Mouse (Mus musculus) adrenal gland, postnatal 4 days (tissue): ENCODE results near the gene Hdac4. TPM values are rescaled to one million over a fixed set of nuclear protein-coding genes. Genes with fewer than 3 reads are reported as not detected.
A peak's percentile ranks its signal among the peaks of the same experiment; 100 is the strongest.

Source experiments
- DNase-seq, 2 experiments: peaks; one replicate each; pipeline ENCODE4 v3.0.0; 2021 to 2022; ENCODE audit warnings: low spot score in 2 of 2, mixed read lengths in 2 of 2
- total RNA-seq, 2 experiments: library from RNA; stranded (reverse); gene quantifications; 2 replicates each; pipeline ENCODE4 v1.2.3; 2021

Hdac4 gene
- total RNA-seq, 2 experiments from 2014 or later: 93.3 to 97.8 TPM

DNA sequence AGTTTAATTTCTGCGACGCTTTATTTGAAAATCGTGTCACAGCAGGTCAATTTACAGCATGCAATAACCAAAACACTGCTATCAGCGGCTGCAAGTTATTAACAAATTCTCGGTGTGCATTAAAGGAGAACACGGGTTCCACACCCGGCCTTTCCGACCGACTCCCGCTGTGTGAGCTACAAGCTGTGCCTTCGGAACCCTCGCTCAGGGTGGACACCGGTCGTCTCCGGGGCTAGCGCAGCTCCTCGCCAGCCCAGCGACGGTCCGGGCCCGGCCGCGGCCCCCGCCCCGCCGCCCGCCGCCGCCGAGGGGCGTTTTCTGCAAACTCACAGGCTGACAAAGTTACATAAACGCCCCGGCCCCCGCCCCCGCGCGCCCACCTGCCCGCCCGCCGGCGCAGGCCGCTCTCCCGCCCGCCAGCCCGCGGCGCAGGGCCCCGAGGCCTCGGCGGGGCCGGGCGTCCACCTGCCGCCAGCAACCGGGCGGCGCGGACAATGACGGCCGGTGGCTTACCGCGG lies 16.0 kb downstream of the Hdac4 start:
- peak in 1 of 2 experiments; percentile 18 for DNase-seq

DNA sequence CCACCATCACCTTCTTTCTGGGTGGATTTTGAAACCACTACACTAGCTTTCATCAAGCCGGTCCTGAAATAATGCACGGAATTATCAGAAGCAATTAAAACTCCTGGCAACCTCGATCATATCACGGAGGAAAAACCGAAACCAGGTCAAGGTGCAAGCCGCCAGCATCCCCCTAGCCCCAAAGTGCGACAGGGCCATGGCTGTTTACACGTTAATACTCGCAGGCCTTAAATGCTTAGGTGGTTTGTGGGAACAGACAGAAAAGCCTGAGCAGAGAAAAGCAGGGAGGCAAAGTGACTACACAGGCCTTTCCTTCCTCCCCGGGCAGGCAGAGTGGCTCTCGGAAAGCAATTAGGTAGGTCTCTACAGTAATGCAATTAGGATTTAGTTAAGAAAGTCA lies 16.4 kb downstream of the Hdac4 start:
- DNase-seq: no peak

DNA sequence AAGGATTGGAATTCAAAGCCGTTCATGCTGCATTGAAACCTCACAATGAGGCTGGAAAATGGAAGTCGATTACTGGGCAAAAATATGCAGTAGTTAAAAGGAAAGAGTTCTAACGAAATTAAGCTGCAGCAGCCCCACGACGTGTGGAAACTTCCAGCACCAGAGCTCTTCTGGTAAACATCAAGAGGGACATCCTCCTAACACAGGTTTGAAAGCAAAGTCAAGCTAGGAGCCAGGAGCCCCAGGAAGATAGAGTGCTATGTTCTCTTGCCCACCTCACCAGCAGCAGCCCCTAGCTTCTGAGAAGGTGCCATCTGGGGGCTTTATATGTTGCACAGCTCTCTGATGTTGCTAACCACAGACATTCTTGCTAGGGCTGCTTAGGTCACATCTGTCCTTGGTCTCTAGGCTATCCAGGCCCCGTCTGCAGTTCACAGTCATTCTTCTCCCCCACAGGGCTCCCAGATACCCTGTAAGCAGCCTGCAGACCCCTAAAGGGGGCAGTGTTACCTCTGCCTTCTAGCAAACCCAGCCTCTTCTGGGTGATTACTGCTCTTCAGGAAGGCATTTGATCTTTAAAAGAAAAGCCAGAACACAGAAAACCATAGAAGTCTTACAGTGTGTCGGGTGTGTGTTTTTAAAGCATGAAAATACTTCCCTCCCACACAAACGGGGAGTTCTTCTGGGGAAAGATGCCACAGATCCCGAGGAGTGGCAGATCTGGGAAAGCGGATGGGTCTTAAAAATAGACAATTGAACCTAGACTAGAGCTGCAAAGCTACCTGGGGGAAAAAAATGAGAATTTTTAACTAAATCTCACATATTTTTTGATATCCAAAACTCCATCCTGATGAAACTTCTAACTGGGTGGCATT lies 17.2 kb downstream of the Hdac4 start:
- DNase-seq: no peak

DNA sequence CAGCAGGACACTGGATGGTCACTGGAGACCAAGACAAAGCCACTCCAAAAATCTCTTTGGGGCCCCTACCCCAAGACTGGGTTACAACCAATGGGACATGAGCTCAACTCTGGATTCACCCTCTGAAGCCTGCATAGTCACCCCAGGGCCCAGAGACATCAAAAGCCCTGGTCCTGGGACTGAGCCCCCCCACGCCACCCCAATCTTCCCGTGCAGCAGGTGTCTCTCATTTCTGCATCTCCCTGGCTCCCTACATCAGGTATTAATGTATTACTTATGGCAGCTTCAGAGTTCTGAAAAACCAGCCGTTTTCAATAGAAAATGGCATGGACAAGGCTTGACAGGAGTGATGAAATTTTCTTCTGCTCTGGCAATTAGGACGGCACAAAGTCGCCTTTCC lies 17.9 kb downstream of the Hdac4 start:
- no peak for DNase-seq

DNA sequence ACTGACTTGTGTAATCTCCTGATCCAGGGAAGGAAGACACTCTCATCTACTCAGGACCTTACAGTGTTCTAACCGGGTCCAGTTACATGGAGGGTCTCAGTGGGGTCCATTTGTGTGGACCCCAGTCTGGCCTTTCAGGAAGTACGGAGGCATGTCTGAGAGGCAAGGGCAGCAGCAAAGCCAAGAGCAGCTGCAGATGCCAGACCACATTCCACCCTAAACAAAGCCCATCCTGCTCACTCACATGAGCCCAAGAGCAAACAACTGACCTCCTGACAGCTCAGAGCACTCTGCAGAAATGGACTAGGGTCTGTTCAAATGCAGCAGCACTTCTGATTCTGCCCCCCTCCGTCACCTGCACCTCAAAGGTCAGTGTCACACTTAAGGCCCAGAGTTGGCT lies 18.3 kb downstream of the Hdac4 start:
- DNase-seq: no peak

DNA sequence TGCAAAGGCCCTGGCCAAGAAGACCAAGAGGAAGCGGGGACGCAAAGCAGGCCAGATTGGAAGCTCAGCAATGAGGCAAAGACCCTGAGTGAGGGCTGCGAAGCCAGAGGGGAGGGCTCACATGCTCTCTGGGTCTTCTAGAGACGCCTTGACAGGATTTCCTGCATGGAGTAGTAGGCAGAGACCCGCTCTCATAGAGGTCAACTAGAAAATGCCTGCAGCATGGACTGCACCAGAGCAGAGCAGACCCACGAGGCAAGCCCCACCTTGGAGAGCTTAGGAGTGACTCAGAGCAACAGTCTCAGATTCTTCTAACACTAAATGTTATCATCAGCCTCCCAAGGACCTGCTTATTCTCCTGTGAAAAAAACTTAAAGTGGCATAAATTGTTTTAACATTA lies 20.2 kb downstream of the Hdac4 start:
- DNase-seq: no peak

DNA sequence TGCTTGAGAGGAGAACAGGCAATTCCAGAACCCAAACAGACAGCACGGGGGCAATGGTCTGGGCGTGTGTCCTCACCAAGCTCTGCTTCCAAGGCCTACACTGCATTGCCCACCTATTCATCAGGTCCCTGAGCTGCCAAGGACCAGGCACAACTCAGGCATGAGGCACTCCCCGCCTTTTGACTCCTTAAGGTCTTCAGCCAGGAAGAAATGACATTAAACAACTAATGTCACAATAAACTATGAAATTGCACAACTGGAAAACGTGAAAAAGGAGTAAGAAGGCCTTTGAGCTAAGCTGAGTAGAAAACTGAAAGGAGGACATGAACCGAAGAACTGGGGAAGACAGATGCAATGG lies 20.6 kb downstream of the Hdac4 start:
- DNase-seq: no peak

DNA sequence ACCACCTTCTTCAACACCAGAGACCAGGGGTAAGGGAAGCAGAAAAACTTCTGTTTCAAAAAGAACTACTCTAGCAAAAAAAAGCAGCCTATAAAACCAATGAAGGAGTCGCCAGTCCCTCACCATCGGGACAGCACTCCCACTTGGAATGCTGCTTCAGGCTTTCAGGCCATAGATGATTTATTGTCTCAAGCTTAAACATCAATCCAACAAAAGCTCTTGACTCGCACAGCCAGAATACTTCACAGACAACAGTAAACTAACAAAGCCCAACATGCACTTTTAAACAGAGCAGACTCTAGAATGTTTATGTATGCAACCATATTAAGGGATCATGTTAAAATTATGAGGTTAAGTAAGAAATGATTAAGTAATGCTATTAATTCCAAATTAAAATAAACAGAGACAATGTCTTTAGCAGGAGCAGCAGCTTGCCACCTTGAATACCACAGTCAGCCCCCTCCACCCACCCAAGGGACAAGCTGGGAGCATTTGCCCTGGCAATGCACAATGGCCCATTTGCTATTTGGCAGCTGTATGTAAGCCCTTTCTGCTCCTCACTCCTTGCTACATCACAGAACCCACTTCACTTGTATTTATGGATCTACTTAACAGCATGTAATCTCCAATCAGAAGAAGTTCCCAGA lies 21.1 kb downstream of the Hdac4 start:
- DNase-seq: no peak

DNA sequence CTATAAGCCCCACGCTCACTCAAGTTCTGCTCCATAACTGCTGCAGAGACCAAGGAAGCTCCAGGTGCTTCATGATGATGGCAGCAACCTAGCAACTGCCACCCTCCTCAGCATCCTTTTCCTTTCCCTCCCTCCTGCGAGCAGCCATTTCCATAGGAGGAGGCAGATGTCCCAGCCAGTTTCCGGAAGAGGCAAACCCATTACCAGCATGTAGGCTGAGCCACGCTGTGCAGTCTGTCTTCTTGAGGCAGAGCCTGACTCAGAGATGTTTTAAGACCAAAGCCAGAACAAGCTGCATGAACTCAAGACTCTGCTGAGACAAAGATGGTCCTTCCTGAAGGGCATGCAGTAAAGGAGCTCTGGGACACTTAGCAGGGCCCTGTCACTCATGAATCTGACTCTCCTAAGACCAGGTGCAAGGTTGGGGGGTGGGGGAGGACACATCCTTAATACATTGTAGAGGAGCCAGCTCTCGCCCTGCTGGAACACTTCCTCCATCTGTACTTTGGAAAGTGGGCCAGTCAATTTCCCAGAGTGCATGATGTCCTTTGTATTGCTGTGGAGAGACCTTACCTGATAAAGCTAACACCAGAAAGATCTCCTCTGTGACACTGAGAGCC lies 24.8 kb downstream of the Hdac4 start:
- DNase-seq: no peak

DNA sequence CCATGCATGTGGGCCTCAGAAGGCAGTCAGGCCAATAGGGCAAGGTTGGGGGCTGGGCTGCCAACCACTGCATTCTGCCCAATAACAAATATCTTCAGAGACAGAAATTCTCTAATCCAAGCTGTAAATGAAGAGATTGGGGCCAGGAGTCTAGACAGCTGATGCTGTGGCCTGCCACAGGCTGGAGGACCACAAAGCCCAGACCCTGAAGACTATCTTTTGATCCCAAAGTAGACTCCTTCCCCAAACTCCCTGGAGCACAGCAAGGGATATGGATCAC lies 25.8 kb downstream of the Hdac4 start:
- no peak for DNase-seq

DNA sequence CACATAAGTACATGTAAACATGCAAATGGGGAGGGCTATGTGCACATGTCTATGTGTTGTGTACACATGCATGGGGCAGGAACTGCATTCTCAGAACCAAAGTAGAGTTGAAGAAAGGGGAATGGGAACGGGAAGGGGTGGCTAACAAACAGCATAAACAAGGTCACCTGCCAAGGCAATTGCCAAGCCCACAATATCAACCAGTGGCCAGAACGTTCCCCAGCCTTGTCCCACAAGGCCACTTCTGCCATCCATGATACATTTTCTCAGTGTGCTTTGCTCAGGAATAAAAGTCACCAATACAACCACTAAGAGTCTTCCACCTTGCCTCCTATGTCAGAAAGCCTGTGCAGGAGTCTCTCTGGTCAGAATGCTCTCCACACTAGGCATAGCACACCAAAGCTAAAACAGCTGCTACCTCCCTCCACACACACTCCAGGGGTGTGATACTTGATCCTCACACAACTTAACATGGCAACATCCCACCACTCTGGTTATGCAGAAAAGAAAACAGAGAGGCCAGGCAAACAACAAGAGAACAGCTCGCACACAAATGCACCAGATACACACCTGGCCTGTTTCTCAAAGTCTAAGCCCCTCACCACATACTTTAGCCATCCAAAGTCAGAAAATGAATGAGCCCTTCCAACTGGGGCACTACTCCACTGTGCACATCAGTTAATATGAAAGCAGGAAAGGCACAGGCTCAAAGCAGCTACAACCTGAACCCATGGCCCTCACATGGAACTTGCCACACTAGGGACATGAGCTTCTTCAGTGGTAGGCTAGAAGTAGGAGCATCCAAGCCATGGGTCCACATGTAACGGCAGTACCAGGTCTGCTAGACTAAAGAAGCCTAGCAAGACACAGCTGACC lies 26.4 kb downstream of the Hdac4 start:
- DNase-seq: no peak

DNA sequence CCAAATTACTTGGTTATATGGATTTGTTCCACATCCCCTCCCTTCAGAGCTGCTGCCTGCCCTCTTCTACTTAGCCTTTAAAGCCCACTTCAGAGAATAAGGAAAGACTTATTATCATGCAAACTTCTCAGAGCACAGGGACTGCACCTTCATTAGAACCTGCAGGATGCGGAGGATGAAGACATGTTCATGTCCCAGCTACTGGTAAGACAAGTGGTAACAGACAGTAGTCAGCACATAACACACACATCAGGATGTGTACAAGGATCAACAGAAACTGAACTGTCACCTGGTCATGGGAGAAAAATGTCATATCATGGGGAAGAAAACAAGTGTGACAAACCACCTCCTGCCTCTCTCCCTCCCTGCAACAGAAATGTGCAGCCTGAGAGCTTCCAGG lies 31.6 kb downstream of the Hdac4 start:
- no peak for DNase-seq

DNA sequence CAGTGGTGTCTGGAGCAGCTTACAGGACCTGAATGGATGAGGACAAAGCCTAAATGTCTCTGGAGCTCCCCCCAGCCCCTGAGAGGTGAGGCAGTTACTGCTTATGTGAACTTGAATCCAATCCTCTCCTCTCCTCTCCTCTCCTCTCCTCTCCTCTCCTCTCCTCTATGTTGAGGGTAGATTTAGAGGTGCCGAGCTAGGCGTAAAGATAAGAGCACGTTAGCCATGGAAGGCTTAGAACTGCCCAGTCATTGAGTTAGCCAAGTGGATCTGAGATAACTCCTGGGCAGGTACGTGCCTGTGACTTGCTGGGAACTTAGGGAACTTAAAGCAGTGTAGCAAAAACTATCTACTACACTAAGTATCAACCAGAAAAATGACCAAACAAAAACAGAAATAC lies 35.7 kb downstream of the Hdac4 start:
- no peak for DNase-seq

DNA sequence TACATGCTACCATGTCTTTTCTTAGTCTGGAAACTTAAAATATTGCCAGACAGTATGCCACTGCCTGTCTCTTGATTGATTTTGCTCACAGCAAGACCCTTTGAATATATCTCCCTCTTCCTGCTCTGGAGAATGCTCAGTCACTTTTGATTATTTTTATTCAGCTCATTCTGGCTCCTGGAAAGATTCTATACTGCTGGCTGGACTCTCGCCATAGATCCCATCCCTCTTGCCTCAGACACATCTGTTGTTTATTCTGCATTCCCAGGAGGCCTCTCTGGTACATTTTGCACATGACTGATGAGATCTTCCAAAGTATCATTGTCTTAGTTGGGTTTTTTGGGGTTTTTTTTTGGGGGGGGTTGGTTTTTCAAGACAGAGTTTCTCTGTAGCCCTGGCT lies 45.3 kb downstream of the Hdac4 start:
- no peak for DNase-seq

DNA sequence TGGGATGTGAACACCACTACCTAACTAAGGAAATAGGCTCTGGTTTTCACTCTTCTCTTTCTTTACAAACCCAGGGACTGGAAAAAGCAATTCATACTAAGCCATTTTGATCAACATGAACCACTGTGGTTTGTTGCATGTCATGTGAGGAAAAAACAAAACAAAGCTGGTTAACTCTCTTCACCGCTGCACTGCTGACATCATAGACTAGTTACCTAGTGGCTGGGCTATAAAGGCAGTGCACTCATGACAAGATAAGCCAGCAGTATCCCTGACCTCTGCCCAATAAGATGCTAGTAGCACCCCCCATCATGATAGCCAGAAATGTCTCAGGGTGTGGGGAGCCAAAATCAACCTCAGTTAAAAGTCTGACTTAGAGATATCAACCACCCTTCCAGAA lies 47.0 kb downstream of the Hdac4 start:
- DNase-seq: no peak

DNA sequence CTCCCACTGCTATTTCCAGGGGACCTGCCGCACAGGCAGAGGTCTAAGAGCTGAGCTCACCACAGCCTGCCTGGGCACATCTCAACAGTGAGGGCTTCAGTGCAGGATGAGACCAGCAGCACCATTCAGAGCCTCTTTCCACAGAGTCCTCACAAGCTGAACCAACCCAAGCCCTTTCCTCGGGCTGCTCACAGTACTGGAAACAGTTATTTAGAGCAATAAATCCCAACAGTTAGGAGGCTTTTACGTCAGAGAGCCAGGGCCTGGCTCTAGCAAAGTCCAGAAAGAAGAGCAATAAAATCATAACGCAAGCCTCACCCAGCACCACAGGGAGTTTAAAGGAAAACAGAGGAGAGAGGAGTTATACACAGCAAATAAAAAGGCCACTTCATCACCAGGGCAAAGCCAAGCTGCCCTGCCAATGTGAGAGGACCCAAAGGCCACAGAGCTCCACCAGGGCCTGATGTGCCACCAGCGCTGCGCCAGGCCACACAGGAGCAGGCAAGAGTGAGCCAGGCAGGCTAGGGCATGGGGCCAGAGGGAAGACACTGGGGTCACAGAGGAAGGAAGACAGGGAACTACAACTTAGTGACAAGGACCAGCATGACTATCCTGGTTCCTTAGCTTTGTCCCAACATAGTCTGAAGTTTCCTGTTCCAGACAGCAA lies 50.5 kb downstream of the Hdac4 start:
- DNase-seq: no peak

DNA sequence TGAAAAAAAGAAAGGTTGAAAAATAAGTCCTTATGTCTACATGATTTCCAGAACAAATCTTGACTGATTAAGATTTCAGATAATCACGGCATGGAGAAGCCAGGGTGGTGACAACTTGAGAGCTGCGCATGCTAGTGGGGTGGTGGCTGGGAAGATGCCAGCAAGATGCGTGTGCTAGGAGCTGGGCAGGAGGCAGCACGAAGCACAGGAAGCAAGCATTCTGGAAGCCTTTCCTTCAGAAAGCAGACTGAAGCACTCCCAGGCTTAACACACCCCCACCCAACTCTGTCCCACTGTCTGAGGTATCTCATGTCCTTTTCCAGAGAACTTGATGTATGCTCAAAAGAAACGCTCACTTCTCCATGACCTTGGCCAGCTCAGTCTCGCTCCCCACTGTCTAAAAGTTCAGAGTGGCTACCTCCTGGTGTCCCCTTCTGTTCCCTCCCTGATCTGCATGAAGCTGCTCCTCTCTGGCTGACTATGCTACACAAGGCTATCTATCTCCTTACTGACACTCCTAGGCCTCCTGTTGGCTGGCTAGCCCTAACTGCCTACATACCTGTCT lies 52.1 kb downstream of the Hdac4 start:
- DNase-seq: no peak

DNA sequence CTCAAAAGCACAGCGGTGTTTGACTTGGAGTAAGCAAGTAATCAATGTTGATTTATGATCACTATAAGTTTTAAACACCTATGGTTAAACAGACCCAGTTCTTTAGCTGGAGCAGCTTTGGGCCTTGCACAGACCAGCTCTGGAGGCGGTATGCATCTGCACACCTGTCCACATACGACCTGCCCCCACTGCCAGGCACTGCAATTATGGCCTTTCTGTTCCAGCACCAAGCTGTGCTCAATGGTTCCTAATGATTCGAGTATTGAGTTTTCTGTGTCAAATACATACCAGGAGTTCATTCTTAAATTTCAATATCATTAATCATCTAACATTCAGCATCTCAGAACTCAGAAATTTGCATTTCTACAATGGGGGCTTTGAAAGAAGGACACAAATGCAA lies 52.7 kb downstream of the Hdac4 start:
- DNase-seq: no peak

DNA sequence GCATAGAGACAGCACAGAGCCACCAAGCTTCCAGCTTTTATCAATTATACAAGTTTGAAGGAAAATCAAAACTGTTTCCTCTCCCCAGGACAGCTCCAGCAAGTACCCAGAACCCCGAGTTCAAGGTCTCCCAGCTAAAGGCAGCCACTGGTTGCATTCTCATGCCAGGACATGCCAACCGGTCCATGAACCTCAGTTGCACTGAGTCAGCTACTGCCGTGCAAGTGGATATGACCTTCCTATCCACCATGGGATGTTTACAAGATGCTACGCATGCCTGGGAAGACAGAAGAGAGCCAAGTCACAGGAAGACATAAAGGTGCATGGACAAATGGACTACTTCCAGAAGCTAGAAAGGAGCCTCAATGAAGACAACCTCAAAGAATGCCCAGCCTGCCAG lies 56.5 kb downstream of the Hdac4 start:
- no peak for DNase-seq

DNA sequence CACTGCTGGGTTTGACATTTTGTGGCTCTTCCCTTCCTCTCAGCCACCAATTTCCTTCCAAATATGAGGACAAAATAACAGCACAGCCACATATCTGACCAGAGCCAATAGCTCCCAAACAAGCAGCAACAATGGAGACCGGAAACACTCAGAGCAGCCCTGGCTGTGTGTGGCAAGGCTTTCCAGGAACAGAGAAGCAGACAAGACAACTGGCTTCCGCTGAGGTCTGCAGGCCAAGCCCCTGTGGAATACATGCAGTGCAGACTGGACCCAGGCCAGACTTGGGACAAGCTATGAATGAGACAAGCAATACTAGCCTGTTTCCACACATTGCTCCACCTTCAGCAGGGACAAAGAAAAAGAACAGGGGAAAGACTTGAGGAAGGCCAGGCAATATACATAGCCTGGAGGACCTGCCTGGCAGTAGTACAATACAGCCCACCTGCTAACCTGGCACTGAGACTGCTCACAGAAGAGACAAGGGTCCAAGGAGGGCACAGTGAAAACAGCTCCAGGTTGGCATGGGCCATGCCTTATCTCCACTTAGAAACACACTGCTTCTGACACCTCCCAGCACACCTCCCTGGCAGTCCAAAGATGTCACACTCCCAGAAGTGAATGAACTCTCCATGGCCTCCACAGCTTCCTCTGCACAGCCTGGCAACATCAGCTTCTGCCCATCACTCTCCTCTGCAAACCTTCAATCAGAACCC lies 58.2 kb downstream of the Hdac4 start:
- DNase-seq: no peak
